Mouse (Mus musculus) G1E (cell line): Measurements from ENCODE around the gene Cbfa2t3.

Experiments used
- CTCF ChIP-seq: IDR thresholded peaks from 2 replicates; pipeline ENCODE4 v1.5.1; 2012; ENCODE audit warnings: low read depth, low read length, inconsistent platforms, mixed read lengths
- GATA1 ChIP-seq: IDR thresholded peaks from 2 replicates; pipeline ENCODE4 v1.6.1; 2012; ENCODE audit warnings: borderline replicate concordance, low read length, inconsistent platforms, mixed read lengths
- GATA2 ChIP-seq: IDR thresholded peaks from 2 replicates; pipeline ENCODE4 v1.6.1; 2012; ENCODE audit warnings: low read depth, low read length, inconsistent platforms, borderline replicate concordance
- TAL1 ChIP-seq: conservative IDR thresholded peaks from 2 replicates; pipeline ENCODE4 v1.6.1; 2012; ENCODE audit warnings: low read depth, low read length, inconsistent platforms, mixed read lengths

DNA sequence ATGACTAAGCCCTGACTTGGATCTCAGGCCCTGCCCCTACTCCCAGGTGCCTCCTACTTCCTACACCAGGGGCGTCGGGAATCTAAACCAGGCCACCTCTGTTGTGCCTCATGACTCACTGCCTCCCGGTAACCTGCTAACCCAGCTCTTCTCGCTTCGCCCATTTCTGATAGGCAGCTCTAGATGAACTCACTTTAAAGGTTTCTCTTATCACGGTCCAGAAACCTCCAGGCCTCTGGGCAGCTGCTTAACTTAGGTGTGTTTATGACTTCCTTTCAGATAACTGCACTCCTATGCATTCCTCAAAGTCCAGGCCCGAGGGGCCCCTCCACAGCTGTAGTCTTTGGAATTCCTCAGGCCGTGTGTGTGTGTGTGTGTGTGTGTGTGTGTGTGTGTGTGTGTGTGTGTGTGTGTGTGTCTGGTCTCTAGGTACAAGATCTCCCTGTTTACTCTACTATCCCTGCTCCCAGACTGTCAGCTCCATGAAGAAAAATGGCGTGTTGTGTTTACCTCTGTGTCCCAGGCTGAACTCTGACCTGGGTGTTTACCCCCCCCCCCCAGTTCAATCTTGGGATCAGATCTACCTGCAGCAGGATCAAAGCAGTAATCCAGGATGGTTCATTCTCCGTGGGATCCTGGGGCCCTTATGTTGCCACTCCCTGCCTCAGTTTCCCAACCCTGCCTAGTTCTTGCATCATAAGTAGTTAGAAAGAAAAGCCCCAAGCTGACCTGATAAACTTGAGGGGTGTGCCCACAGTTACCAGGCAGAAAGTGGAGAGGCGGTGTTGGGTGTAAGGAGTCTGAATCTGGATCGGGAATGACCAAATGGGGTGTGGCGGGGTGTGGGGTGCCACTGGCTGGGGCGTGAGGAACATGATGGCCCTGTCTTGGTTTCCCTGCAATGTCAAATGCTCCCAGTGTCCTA is 62.8 kb downstream of the Cbfa2t3 start:
- no peak for TF ChIP-seq GATA1
- no peak for TF ChIP-seq CTCF
- TF ChIP-seq TAL1: no peak
- TF ChIP-seq GATA2: no peak
